Mouse (Mus musculus) central nervous system, embryonic 14 days (tissue): Measurements from ENCODE around the gene Gm1113. TPM values are rescaled to one million over a fixed set of nuclear protein-coding genes. Genes with fewer than 3 reads are reported as not detected.

Source experiments
- polyA plus RNA-seq: library from polyadenylated mRNA; depleted of rRNA; stranded (reverse); fragments of >200 nt; gene quantifications from 2 replicates; pipeline ENCODE4 v1.2.3, GENCODE M21; 2012; rRNA removed

Gene Gm1113
- not detected in 2 replicates for polyA plus RNA-seq

DNA sequence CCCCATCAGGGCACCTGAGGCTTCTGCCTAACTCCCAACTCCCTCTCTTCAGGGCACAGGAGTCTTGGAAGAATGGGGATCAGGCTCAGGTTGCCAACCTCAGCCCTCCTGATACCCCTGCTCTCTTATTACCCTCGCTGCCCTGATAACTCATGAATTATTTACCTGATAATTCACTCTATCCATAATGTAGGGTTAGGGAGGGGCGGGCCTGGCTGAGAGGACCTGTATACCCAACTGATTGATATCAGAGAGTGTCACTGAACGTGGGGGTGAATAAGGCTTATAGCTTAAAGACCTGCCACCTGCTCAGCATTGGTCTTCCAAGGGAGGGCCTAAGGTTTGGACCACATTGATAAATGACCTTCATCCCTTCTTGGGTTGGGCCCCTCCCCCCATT, at the start of gene Gm1113:
Gene Gm1113, minus strand, starts transcription at position 101 of the 400 bp plus-strand sequence.

GRCm38 (mm10) chr9:35558257-35559008, 40.4 kb upstream of the Gm1113 start, which contains the start of the genes Ddx25 and Pus3:
Gene Ddx25, minus strand, starts transcription at chr9:35558528.
Gene Pus3, plus strand, starts transcription at chr9:35558595.

Other genes starting within 250 kb of the Gm1113 start
- 31.8 and 35.3 TPM in 2 replicates for gene Cdon, start 97.1 kb downstream of the Gm1113 start, polyA plus RNA-seq
- gene Ddx25, start 40.3 kb upstream of the Gm1113 start, polyA plus RNA-seq = 11.2 and 11.4 TPM in 2 replicates
- 19.5 and 22.1 TPM in 2 replicates for gene Pus3, start 40.3 kb upstream of the Gm1113 start, polyA plus RNA-seq
- 1.4 and 1.5 TPM in 2 replicates for gene Pate2, start 52.0 kb upstream of the Gm1113 start, polyA plus RNA-seq
- 12.2 and 16.0 TPM in 2 replicates for gene Hyls1, start 52.1 kb upstream of the Gm1113 start, polyA plus RNA-seq
- not detected in 2 replicates for gene Pate4, start 93.7 kb upstream of the Gm1113 start, polyA plus RNA-seq
- gene Pate3, start 129.9 kb upstream of the Gm1113 start, polyA plus RNA-seq = not detected in 2 replicates
- not detected in 2 replicates for gene Pate1, start 169.1 kb upstream of the Gm1113 start, polyA plus RNA-seq
- not detected in 2 replicates for gene Gm17677, start 222.8 kb upstream of the Gm1113 start, polyA plus RNA-seq